Mouse (Mus musculus) MEL (cell line): ENCODE data around the gene Ascl1.

Experiments
- CTCF ChIP-seq, 3 experiments: IDR thresholded peaks in 2 of 3; conservative IDR thresholded peaks in 1 of 3; 2 replicates each; pipeline ENCODE4 v1.5.1; 2011 to 2012; ENCODE audit warnings: low read length in 3 of 3, low read depth in 2 of 3, mild to moderate bottlenecking in 2 of 3, improper control_type of control experiment in 1 of 3, inconsistent platforms in 1 of 3, mixed read lengths in 1 of 3, moderate library complexity in 1 of 3; ENCODE audit not compliant: control insufficient read depth in 1 of 3, insufficient read depth in 1 of 3, poor library complexity in 1 of 3, severe bottlenecking in 1 of 3
- EP300 ChIP-seq, 2 experiments: IDR thresholded peaks; 2 replicates each; pipeline ENCODE4 v1.6.1; 2011; ENCODE audit warnings: improper control_type of control experiment in 2 of 2, low read length in 2 of 2, low read depth in 1 of 2, mild to moderate bottlenecking in 1 of 2
- ETS1 ChIP-seq: IDR thresholded peaks from 2 replicates; pipeline ENCODE4 v1.6.1; 2012; ENCODE audit warnings: low read depth, mild to moderate bottlenecking, inconsistent platforms, low read length, improper control_type of control experiment, moderate library complexity
- GATA1 ChIP-seq: IDR thresholded peaks from 2 replicates; pipeline ENCODE4 v1.6.1; 2011; ENCODE audit warnings: low read depth, low read length, improper control_type of control experiment
- KAT2A ChIP-seq: conservative IDR thresholded peaks from 2 replicates; pipeline ENCODE4 v1.6.1; 2012; ENCODE audit warnings: low read depth, low read length, improper control_type of control experiment, inconsistent platforms
- POLR2A ChIP-seq, 2 experiments: IDR thresholded peaks; 2 replicates each; pipeline ENCODE4 v1.6.1; 2011 to 2012; ENCODE audit warnings: low read length in 2 of 2, mild to moderate bottlenecking in 2 of 2, control low read depth in 1 of 2, improper control_type of control experiment in 1 of 2, low read depth in 1 of 2, moderate library complexity in 1 of 2; ENCODE audit not compliant: control insufficient read depth in 1 of 2, insufficient read depth in 1 of 2, poor library complexity in 1 of 2
- TAL1 ChIP-seq: IDR thresholded peaks from 2 replicates; pipeline ENCODE4 v1.6.1; 2012; ENCODE audit warnings: mild to moderate bottlenecking, inconsistent platforms, low read length, moderate library complexity, mixed read lengths
- TBP ChIP-seq: IDR thresholded peaks from 2 replicates; pipeline ENCODE4 v1.8.0; 2011; ENCODE audit warnings: low read depth, low read length, improper control_type of control experiment
- TCF12 ChIP-seq: IDR thresholded peaks from 2 replicates; pipeline ENCODE4 v1.6.1; 2014; ENCODE audit warnings: low read depth, mild to moderate bottlenecking, inconsistent platforms, low read length, improper control_type of control experiment, moderate library complexity
- ZC3H11A ChIP-seq: IDR thresholded peaks from 2 replicates; pipeline ENCODE4 v1.6.1; 2012; ENCODE audit warnings: low read depth, mild to moderate bottlenecking, inconsistent platforms, low read length, improper control_type of control experiment

DNA sequence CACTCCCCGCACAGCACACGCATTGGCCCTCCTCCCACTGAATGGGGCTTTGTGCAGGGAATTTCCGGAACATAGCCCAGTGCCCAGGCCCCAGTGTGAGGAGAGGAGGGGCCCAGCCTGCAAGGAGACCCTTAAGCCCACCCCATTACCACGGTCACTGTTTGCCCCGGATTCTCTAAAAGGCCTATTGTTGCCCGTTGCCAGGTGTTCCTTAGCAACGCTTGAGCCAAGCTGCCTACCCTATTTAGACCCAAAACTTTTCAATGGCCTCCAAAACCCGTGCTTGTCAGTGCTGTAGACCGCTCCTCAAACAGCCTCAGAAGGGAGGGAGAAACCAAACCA lies 45.7 kb downstream of the Ascl1 start:
- TF ChIP-seq TCF12 (no peak), CTCF (IDR thresholded peaks at IDR 0.05 in 2 of 3, conservative IDR thresholded peaks at IDR 0.05 in 1 of 3; ENCODE audit: control insufficient read depth in 1 of 3, insufficient read depth in 1 of 3, low read depth in 2 of 3, low read length in 3 of 3, poor library complexity in 1 of 3, severe bottlenecking in 1 of 3) (no peak), POLR2A (IDR thresholded peaks at IDR 0.05; ENCODE audit: control insufficient read depth in 1 of 2, insufficient read depth in 1 of 2, low read depth in 1 of 2, low read length in 2 of 2, poor library complexity in 1 of 2) (no peak), KAT2A (no peak), TAL1 (no peak), TBP (no peak), GATA1 (no peak), ZC3H11A (no peak), EP300 (IDR thresholded peaks at IDR 0.05; ENCODE audit: low read depth in 1 of 2, low read length in 2 of 2) (no peak), ETS1 (no peak)
